Mouse (Mus musculus) spleen, postnatal 10 days (tissue): ENCODE measurements around the gene Olfr228.
"Not testable (repeated sequence)": the region's sequence is repeated elsewhere in the genome, so short reads cannot be mapped to it uniquely, and the experiment has no call there.

ENCODE experiments used
- DNase-seq, 2 experiments: peaks; one replicate each; pipeline ENCODE4 v3.0.0; 2021 to 2022; ENCODE audit warnings: low spot score in 2 of 2

Olfr228 gene

DNA sequence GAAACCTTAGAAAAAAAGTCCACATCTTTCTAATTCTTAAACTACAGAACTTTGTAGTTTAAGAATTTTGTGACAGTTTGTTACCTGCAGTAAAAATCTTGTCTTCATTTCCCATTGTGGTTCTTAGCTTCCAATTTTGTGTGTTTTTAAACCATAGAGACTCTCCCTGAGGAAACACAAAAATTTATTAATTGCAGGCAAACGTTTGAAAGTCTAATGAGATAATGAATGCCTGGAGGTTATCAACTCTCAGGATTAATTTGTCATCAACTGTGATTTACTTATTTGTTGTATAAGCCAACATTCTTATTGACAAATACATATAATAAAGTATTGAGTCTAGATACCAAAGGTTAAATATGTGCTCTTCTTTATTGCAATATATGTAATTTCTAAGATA, at the start of gene Olfr228:
Olfr228 (minus strand) TSS at position 101 of the 400 bp plus-strand sequence.
- DNase-seq = no peak

- no peak for DNase-seq
Observed at GRCm38 (mm10) chr2:86530991-86531390, 43.8 kb upstream of the Olfr228 start.

DNA sequence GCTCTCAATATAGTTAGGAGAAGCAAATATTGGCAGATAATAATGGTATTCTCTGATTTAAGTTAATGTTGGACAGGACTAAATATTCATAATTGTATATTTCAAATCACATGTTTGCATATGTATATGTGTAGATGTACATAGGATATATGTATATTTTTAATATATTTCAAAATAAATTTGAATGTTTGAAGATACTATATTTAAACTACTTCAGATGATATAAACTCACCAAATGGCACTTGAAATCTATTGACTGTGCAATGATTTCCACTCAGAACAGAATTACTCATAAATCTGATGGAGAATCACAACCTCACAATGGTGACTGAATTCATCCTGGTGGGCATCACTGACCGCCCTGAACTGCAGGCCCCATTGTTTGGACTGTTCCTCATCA, 21.0 kb upstream of the Olfr228 start, which contains the start of gene Olfr1076:
Olfr1076 (plus strand) TSS at position 301 of the 400 bp plus-strand sequence.
- DNase-seq = no peak

GRCm38 (mm10) chr2:86464442-86465109, 22.6 kb downstream of the Olfr228 start:
- DNase-seq = peak in 1 of 2 experiments; percentile 30

- DNase-seq = no peak
Observed at GRCm38 (mm10) chr2:86460434-86460833, 26.8 kb downstream of the Olfr228 start.

DNA sequence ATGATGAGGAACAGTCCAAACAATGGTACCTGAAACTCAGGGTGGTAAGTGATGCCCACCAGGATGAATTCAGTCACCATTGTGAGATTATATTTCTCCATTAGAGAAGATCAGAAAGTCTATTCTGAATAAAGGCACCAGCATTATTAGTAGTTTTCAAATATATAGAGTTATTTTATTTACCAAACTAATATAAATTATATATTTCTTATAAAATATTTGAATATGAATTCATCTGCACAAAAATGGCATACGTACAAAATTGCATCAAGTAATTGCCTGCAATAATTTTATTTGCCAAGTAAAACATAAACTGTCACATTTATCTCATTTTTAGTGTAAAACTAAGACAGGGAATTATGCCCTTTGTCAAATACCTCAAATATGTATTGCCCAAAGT, 31.0 kb downstream of the Olfr228 start, which contains the start of gene Olfr1066:
Olfr1066 (minus strand) TSS at position 101 of the 400 bp plus-strand sequence.
- no peak for DNase-seq

DNA sequence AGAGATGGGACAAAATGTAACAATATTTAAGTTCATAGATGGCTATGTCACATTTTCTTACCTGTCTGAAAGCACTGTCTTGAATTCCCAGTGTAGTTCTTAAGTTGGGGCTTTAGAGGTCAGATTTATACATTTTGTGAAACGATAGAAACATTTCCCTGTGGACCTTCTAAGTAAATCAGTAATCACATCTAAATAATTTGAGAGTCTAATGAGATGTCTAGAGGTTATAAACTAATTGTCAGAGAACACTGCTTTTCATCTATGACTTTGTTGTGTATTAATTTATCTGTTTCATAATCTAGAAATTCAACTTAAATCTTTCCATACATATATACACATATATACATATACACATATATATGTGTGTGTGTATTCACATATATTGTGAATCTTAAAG, 36.7 kb downstream of the Olfr228 start, which contains the start of gene Olfr1065:
Olfr1065 (minus strand) TSS at position 101 of the 400 bp plus-strand sequence.
- DNase-seq = not testable (repeated sequence)

GRCm38 (mm10) chr2:86442101-86442500, 45.1 kb downstream of the Olfr228 start:
- not testable (repeated sequence) for DNase-seq
